Mouse (Mus musculus) heart, adult 2 months (tissue): Measurements from ENCODE around the gene Nppb.

Source experiments
- CTCF ChIP-seq: fragments of 200-600 bp; IDR thresholded peaks from 2 replicates; pipeline ENCODE4 v1.8.1; 2022; ENCODE audit warnings: antibody characterized with exemption, mild to moderate bottlenecking, moderate library complexity
- EP300 ChIP-seq: fragments of 200-500 bp; IDR thresholded peaks from 2 replicates; pipeline ENCODE4 v1.6.1; 2011; ENCODE audit warnings: low read depth, low read length, control low read depth; ENCODE audit not compliant: insufficient read depth

DNA sequence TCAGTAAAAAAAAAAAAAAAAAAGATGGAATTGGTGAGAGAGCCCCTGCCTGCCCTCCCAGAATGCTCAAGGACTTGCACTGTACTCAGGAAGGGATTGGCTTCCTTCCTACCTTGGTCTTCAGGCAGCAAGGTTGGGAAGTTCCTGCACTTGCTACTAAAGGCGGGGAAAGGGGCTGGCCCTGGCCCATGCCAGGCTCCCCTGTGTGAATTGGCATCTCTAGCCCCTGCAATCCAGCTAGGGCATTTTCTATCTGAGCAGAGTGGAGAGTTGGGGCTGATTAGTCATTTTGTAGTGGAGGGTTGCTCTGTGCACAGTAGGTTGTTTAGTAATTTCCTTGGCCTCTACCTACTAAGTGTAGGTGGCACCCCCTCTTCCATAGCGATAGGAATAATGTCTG is 16.8 kb upstream of the Nppb start:
- TF ChIP-seq CTCF = no peak
- TF ChIP-seq EP300 = no peak
